Mouse (Mus musculus): ENCODE data around the gene Tnfsf13.
"Not testable (repeated sequence)": the region's sequence is repeated elsewhere in the genome, so short reads cannot be mapped to it uniquely, and the experiment has no call there.

Gene Tnfsf13

DNA sequence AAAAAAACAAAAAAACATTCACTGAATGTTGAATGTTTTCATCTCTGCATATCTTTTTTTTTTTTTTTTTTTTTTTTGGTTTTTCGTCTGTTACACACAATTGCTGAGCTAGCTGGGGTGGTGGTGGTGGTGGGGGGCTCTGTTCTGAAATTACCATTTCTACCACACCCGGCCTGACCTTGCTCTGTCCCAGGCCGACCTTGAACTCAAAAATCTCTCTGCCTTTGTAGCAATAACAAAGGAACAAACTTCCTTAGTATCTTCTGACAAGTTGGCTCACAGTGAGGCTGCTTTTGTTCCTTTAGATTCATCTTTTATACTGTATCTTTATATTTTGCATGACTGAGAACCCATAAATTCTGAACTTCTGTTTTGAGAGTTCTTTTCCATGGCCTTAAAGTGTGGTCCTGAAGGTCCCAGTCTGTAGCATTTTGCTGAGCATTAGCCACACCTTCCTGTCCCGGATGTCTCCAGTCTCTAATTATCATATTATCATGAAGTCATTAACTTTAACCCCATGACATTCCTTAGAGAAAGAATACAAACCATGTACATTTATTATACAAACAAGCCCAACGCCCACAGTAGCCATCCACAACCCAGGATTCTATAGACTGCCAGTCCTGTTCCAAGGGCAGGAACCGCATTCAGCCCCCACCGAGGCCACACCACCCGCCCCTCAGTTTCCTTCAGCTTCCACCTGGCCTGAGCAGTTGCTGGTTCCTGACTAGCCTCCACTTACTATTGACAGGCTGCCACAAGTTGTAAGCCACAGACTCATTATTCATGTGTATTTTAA, 18.4 kb upstream of the Tnfsf13 start:
- no peak for DNase-seq (ENCODE audit: low spot score in 2 of 2)

GRCm38 (mm10) chr11:69703381-69703780, 17.8 kb upstream of the Tnfsf13 start:
- not testable (repeated sequence) for DNase-seq (ENCODE audit: low spot score in 2 of 2)

DNA sequence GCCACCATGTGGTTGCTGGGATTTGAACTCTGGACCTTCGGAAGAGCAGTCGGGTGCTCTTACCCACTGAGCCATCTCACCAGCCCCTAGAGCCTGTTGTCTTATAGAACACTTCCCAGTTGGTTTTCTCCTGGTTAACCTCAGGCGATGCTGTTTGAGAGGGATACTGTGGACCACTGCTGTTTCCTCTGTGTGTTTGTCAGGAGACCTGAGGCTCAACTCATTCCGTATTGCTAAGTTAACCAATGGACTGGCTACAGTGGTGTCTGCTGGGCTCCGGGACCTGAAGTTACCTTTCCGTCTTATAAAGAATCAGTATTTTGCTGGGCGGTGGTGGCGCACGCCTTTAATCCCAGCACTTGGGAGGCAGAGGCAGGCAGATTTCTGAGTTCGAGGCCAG, 17.3 kb upstream of the Tnfsf13 start:
- not testable (repeated sequence) for DNase-seq (ENCODE audit: low spot score in 2 of 2)

DNA sequence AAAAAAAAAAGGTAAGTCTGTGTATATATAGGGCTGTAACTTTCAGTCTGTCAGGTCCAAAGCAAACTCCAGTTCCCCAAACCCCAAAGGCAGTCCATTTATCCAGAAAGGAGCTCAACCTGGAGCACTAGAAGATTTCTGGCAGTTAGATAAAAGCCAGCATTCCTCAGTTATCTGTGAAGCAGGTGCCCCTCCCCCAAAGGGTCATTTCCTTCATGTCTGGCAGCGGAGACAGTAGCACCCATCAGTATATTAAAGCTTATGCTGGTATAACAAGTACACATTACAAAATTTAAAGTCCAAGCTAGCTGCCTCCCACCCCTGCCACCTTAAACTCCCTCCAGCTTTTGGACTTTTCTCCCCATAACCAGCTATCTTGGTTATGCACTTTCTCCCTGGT, 14.0 kb upstream of the Tnfsf13 start:
- DNase-seq (ENCODE audit: low spot score in 2 of 2): no peak

DNA sequence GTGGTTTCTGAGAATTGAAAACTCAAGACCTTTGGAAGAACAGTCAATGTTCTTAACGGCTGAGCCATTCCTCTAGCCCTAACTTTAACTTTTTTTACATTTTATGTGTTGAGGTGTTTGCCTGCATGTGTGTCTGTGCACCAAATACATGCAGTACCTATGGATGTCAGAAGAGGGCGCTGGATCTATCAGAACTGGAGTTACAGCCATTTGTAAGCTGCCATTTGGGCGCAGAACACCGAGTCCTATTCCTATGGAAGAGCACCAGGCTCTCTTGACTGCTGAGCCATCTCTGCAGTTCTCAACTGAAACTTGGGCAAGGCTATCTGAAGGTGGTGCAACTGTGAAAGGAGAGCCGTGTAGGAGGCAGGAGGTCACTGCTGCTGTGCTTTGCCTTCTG, 13.0 kb upstream of the Tnfsf13 start:
- DNase-seq (ENCODE audit: low spot score in 2 of 2): no peak

DNA sequence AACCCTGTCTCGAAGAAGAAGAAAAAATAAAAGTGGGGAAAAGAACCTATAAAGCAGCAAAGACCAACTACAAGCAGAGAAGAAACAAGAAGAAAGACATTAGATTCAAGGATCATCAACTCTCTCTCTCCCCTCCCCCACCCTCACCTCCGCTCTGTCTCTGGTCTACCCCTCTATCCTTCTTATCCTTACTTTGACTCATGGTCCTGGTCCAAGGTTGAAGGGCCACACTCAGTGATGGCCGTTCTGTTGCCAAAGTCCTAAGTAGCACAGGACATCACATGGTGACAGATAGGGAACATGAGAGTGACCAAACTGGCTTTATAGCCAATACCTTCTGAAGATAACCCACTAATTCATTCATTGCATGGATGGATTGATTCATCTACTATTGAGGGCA, 11.8 kb upstream of the Tnfsf13 start:
- no peak for DNase-seq (ENCODE audit: low spot score in 2 of 2)

- peak in 1 of 2 experiments; percentile 53 for DNase-seq (ENCODE audit: low spot score in 2 of 2)
Observed at GRCm38 (mm10) chr11:69695361-69696181, 10.0 kb upstream of the Tnfsf13 start, which contains the start of the genes Tnfsf12 and Tnfsfm13. Tnfsf12 (minus strand) TSS chr11:69695849. Tnfsfm13 (minus strand) TSS chr11:69696098.

GRCm38 (mm10) chr11:69695046-69695360, 9.4 kb upstream of the Tnfsf13 start:
- no peak for DNase-seq (ENCODE audit: low spot score in 2 of 2)

DNA sequence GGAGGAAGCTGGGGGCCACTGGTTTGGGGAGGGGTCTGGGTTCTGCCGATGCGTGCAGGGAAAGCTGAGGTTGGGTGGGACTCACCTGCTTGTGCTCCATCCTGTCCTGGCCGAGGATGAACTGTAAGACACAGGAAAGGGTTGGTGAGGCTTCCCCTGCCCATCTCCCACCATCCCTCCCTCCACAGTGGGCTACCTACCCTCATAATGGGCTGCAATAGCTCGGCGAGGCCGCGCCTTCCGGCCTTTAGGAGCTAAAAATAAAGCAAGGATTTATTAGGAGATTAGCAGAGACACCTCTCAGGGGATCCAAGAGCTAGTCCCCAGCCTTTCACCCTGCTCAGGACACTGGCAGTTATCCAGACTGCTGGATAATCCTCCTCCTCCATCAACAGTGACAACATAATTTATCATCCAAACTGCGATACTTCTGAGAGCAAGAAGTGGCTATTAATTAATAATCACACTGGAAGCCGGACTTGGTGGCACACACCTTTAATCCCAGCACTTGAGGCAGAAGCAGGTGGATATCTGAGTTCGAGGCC, 7.9 kb upstream of the Tnfsf13 start:
- DNase-seq (ENCODE audit: low spot score in 2 of 2): no peak

DNA sequence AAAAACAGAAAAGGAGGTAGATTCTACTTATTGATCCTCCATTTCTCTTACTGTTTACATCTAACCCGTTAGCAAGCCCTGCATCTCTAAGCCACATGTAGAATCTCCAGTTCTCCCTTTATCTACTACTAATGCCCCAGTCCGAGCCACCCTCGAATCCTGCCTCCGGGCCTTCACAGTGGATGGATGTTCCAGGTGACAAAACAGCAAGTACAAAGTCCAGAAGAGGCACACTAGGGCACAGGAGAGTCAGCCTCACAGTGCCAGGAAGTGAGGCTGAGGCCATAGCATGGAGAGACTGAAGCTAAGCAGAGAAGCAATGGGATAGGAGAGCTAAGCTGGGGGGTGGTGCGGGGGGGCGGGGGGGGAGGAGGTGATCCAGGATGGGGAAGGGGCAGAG, 7.3 kb upstream of the Tnfsf13 start:
- DNase-seq (ENCODE audit: low spot score in 2 of 2): no peak

DNA sequence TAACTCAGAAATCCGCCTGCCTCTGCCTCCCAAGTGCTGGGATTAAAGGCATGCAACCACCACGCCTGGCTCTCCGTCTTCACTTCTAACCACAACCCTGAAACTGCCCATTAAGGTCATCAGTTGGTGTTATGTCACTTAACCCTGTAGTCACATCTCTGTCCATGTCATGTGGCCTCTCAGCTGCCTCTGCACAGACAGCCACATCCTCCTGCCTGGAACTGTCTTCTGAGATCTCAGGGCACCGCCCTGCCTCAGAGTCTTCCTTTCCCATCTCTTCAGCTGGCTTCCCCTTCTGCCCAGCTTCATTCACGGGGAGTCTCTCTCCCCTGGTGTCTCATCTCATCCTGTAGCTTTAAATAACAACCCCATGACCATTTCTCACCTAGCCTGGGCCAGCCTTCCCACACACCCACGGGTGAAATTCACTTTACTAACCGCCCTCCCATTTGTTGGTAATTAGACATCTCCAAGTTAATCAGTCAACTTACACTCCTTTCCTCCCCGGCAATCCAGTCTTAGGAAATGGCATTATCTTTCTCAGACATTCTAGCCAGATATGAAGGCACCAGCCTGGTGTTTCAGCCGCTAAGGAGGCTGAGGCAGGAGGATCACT, 6.7 kb upstream of the Tnfsf13 start:
- DNase-seq (ENCODE audit: low spot score in 2 of 2): no peak

- DNase-seq (ENCODE audit: low spot score in 2 of 2): no peak
Observed at GRCm38 (mm10) chr11:69689891-69690290, 4.3 kb upstream of the Tnfsf13 start.

- no peak for DNase-seq (ENCODE audit: low spot score in 2 of 2)
Observed at GRCm38 (mm10) chr11:69687061-69687460, 1.5 kb upstream of the Tnfsf13 start.

GRCm38 (mm10) chr11:69686377-69686776, 793 bp upstream of the Tnfsf13 start:
- no peak for DNase-seq (ENCODE audit: low spot score in 2 of 2)

- DNase-seq (ENCODE audit: low spot score in 2 of 2): no peak
Observed at GRCm38 (mm10) chr11:69684936-69685335, 648 bp downstream of the Tnfsf13 start.

DNA sequence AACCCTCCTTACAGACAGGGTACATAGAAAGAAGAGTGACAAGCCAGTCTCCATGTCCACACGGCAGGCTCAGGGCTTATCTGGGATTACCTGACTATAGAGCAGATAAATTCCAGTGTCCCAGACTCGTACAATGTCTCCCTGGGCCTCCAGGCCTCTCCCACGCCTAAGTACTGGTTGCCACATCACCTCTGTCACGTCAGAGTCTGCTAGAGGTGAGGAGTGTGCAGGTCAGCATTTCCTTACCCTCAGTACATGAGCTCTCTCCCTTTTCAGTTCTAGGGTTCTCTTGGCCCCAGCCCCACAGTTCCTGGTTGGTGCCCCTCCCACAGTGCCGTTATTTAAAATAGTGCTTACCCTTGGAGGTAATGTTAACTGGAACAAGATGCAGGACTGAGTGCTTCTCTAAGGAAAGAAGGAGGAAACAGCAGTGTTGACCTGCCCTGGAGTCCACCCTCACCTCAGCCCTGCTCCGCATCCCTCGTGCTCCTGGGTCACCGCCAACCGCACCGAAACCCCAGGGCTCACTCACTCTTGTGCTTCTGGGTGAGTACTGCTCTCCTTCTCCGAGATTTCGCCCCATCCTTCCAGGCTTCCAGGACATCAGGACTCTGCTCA, 1.3 kb downstream of the Tnfsf13 start:
- DNase-seq (ENCODE audit: low spot score in 2 of 2): no peak

GRCm38 (mm10) chr11:69683576-69683975, 2.0 kb downstream of the Tnfsf13 start:
- no peak for DNase-seq (ENCODE audit: low spot score in 2 of 2)

DNA sequence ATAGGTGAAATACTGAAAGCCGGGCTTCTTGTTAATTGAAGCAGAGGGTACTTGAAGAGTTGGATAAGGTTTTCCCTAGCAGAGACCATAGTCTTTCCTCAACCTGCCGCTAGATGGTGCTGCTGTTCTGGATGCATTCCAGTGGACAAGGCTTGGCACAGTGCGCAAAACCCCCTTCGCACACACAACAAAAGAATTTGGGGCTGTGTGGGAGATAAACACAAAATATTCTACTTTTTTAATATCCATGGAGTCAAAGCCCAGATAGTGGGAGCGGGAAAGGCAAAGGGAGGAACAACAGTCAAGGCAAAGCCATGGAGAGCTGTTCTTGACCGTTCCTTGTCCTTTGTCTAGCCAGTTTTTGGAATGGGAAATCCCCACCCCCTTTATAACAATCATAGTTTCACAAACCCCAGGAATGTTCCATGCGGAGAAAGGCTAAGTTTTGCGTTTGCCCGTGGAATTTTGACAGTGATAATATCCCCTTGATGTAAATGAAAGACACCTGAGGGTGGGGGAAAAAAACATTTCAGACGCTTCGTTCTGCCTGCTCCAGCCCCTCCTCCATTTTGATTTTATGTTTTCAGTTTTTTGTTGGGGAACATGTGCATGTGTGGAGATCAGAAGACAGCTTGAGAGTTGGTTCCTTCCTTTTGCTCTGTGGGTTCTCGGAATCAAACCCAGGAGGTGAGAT, 2.6 kb downstream of the Tnfsf13 start:
- peak; percentile 86 to 93 for DNase-seq (ENCODE audit: low spot score in 2 of 2)

GRCm38 (mm10) chr11:69682209-69682839, 3.3 kb downstream of the Tnfsf13 start:
- DNase-seq (ENCODE audit: low spot score in 2 of 2): peak in 1 of 2 experiments; percentile 30

GRCm38 (mm10) chr11:69681314-69682208, 4.0 kb downstream of the Tnfsf13 start, which contains the start of gene Senp3:
Senp3 (minus strand) TSS chr11:69682084.
- DNase-seq (ENCODE audit: low spot score in 2 of 2): peak; percentile 90 to 96
